Mouse (Mus musculus): ENCODE data around the gene Raet1e. TPM values are rescaled to one million over a fixed set of nuclear protein-coding genes. Genes with fewer than 3 reads are reported as not detected.
"Not testable (repeated sequence)": the region's sequence is repeated elsewhere in the genome, so short reads cannot be mapped to it uniquely, and the experiment has no call there.

The Raet1e gene
- polyA plus RNA-seq, 1 experiment from 2014 or later: 5.3 TPM

DNA sequence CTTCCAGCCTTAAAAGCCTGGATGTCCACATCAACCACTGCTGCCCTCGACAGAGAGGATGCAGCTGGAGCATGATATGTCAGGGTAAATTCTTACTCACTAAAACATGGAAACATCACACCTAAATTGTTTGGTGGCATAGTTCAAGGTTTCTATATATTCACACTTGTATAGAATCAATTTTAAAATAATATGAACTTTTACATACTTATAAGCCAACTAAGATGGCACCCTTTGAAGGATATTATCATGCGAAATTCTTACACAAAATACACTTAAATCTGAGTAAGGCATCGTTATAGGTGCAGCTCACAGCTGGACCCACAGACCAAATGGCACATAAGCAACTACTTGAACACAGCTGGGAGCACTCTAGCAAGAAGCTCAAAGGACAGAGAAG lies 201.9 kb downstream of the Raet1e start, which contains the start of gene Raet1d:
Gene Raet1d (plus strand): TSS at position 301 of the 400 bp plus-strand sequence.
- DNase-seq (ENCODE audit: low spot score); H3K27me3 ChIP-seq (ENCODE audit: control insufficient read depth, insufficient read depth, low read length); H3K9ac ChIP-seq (ENCODE audit: low read length); H3K36me3 ChIP-seq (ENCODE audit: control insufficient read depth, insufficient read depth, low read length); H3K4me1 ChIP-seq (replicated peaks; ENCODE audit: control insufficient read depth, insufficient read depth); ATAC-seq (ENCODE audit: low FRiP score, low TSS enrichment); H3K9me3 ChIP-seq (ENCODE audit: control insufficient read depth, low read length); H3K4me3 ChIP-seq (ENCODE audit: low read depth, low read length); H3K27ac ChIP-seq (replicated peaks): not testable (repeated sequence)
- 0 out of 2 replicates have a peak within 1 kb of the TSS, but pooled peaks have one; percentile 36 for H3K4me2 ChIP-seq (replicated peaks; ENCODE audit: low read depth)
- WGBS: 65% methylated on average over 3 of the region's 3 CpGs

DNA sequence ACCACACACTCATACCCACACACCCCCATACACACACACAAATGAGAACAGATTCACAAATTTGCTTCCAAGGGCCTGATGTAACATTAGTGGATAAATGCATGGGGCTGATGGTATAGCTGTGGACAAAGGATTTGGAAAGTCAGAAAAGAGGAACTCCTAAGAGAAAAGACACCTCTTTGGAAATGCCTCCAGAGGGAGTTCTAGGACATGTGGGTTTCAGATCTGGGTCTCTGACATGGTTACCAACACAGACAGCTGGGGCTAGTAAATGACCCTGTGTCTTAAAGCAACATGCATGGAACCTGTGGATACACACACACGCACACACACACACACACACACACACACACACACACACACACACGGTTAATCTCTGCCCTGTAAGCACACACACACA lies 202.6 kb downstream of the Raet1e start:
- not testable (repeated sequence) for H3K27me3 ChIP-seq (ENCODE audit: control insufficient read depth, insufficient read depth, low read length); H3K27ac ChIP-seq (replicated peaks); H3K9me3 ChIP-seq (ENCODE audit: control insufficient read depth, low read length); ATAC-seq (ENCODE audit: low FRiP score, low TSS enrichment); H3K4me2 ChIP-seq (replicated peaks; ENCODE audit: low read depth); DNase-seq (ENCODE audit: low spot score); H3K4me1 ChIP-seq (replicated peaks; ENCODE audit: control insufficient read depth, insufficient read depth); H3K9ac ChIP-seq (ENCODE audit: low read length); H3K36me3 ChIP-seq (ENCODE audit: control insufficient read depth, insufficient read depth, low read length); H3K4me3 ChIP-seq (ENCODE audit: low read depth, low read length)
- 42% methylated on average over 2 of the region's 2 CpGs for WGBS

DNA sequence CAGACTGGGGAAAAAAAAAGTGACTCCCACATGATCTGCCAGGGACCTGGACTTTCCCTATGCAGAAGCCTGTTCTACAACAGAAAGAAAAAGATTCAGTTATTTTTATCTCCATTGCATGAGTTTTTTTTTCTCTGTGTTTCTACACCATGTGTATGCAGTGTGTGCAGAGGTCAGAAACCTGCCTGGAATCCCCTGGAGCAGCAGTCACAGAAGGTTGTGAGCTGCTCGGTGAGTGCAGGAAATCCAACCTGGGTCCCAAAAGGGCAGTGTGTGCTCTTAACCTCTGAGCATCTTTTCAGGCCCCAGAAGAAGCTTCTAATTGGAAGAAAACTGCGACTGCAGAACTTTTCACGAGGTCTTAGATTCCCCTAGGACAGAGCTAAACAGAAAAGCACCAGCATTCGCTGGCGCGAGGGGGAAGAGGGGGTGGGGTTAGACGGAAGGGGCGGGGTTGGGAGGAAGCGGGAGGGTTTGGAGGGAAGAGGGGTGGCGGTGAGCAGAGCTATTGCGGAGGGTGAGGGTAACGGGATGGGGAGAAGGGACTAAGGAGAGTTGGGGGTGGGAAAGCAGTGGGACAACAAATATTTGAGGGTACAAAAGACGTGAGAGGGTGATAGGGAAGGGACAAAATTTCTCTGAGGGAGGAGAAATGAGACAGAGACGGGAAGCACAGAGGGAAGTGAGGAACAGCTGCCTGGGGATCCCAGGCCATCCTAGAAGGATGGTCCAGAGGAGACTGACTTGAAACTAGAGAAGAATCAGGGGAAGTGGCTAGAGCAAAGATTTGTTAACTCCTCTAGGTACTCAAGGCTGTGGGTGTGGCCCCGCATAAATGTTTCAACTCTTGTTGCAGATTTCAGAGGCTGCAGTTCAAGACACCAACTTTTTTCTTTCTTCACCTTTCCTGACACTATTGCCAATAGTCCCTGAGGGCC lies 203.3 kb downstream of the Raet1e start:
- ATAC-seq (ENCODE audit: low FRiP score, low TSS enrichment): peak; percentile 51; the same call in 1 of the 2 replicates
- peak overlapping the region; percentile 36 for H3K4me2 ChIP-seq (replicated peaks; ENCODE audit: low read depth)
- 3% methylated on average over 8 of the region's 15 CpGs for WGBS
- not testable (repeated sequence) for H3K36me3 ChIP-seq (ENCODE audit: control insufficient read depth, insufficient read depth, low read length); H3K27ac ChIP-seq (replicated peaks); H3K4me3 ChIP-seq (ENCODE audit: low read depth, low read length); H3K27me3 ChIP-seq (ENCODE audit: control insufficient read depth, insufficient read depth, low read length); H3K4me1 ChIP-seq (replicated peaks; ENCODE audit: control insufficient read depth, insufficient read depth); H3K9ac ChIP-seq (ENCODE audit: low read length); H3K9me3 ChIP-seq (ENCODE audit: control insufficient read depth, low read length)
- DNase-seq (ENCODE audit: low spot score): peak; percentile 24

DNA sequence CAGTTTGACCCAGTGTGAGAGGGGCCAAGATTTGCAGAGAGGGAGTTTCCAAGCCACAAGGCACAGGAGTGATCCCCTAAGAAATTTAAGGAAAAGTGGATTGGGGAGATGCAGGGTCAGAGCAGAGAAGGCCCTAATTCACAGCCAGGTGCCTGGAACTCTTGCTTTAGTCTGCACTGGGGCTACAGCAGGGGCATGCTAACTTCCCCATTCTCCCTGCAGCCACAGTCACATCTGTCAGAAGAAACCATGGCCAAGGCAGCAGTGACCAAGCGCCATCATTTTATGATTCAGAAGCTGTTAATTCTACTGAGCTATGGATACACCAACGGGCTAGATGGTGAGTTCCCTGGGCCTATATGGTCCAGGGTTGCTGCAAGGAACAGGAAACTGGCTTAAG lies 204.1 kb downstream of the Raet1e start:
- not testable (repeated sequence) for H3K27me3 ChIP-seq (ENCODE audit: control insufficient read depth, insufficient read depth, low read length); H3K27ac ChIP-seq (replicated peaks); H3K9ac ChIP-seq (ENCODE audit: low read length); H3K36me3 ChIP-seq (ENCODE audit: control insufficient read depth, insufficient read depth, low read length); ATAC-seq (ENCODE audit: low FRiP score, low TSS enrichment); H3K4me1 ChIP-seq (replicated peaks; ENCODE audit: control insufficient read depth, insufficient read depth); H3K9me3 ChIP-seq (ENCODE audit: control insufficient read depth, low read length); H3K4me2 ChIP-seq (replicated peaks; ENCODE audit: low read depth); H3K4me3 ChIP-seq (ENCODE audit: low read depth, low read length); DNase-seq (ENCODE audit: low spot score)
- WGBS: 64% methylated on average over 1 of the region's 2 CpGs

DNA sequence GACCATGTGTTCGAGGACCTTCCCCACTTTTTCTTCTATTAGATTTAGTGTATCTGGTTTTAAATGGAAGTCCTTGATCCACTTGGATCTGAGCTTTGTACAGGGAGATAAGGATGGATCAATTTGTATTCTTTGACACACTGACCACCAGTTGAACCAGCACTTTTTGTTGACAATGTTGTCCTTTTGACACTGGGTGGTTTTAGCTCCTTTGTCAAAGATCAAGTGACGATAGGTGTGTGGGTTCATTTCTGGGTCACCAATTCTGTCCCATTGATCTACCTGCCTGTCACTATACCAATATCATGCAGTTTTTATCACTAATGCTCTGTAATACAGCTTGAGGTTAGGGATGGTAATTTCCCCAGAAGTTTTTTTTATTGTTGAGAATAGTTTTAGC lies 206.5 kb downstream of the Raet1e start:
- not testable (repeated sequence) for ATAC-seq (ENCODE audit: low FRiP score, low TSS enrichment); H3K9me3 ChIP-seq (ENCODE audit: control insufficient read depth, low read length); DNase-seq (ENCODE audit: low spot score); H3K9ac ChIP-seq (ENCODE audit: low read length); H3K4me2 ChIP-seq (replicated peaks; ENCODE audit: low read depth); H3K4me1 ChIP-seq (replicated peaks; ENCODE audit: control insufficient read depth, insufficient read depth); H3K36me3 ChIP-seq (ENCODE audit: control insufficient read depth, insufficient read depth, low read length); H3K4me3 ChIP-seq (ENCODE audit: low read depth, low read length); H3K27me3 ChIP-seq (ENCODE audit: control insufficient read depth, insufficient read depth, low read length); H3K27ac ChIP-seq (replicated peaks)
- 45% methylated on average over 2 of the region's 2 CpGs for WGBS

DNA sequence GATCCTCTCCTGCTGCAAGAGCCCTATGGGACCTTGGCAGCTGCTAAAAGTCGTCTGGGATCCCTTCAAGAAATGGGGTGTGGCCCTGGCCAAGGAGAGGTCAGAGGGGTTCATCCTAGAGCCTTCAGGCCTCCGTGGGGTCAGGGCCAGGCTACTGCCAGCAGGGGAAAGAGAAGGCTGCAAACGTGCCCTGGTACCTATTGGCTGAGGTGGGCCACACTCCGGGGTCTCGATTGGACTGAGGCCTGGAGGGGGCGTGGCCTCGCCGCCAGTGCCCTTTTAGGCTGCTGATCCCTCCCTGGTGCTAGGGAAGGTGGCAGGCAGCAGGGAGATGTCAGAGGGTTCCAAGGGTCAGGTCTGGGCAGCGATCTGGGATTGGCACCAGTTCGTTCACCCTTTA lies 222.9 kb downstream of the Raet1e start:
- not testable (repeated sequence) for H3K9ac ChIP-seq (ENCODE audit: low read length); H3K4me1 ChIP-seq (replicated peaks; ENCODE audit: control insufficient read depth, insufficient read depth); H3K27ac ChIP-seq (replicated peaks); ATAC-seq (ENCODE audit: low FRiP score, low TSS enrichment); H3K4me3 ChIP-seq (ENCODE audit: low read depth, low read length); H3K36me3 ChIP-seq (ENCODE audit: control insufficient read depth, insufficient read depth, low read length); DNase-seq (ENCODE audit: low spot score); H3K4me2 ChIP-seq (replicated peaks; ENCODE audit: low read depth); H3K9me3 ChIP-seq (ENCODE audit: control insufficient read depth, low read length); H3K27me3 ChIP-seq (ENCODE audit: control insufficient read depth, insufficient read depth, low read length)
- 3% methylated on average over 3 of the region's 10 CpGs for WGBS

DNA sequence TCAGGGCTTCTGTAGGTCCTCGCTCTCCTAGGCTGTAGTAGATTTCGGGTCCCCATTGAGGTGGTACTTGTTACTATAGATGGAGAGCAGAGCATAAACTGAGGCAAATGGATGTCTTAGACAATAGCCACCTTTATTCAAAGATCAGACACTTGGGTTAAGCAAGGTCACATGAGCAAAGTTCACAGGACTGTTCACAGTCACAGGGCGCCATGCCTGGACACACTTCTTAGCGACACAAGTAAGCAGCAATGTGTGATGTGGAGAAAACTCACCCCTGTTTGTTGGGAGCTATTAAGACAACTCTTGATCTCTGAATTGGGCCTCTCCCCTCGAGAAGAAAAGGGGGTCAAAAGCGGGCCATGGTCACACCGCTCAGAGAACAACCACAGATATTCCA lies 231.8 kb downstream of the Raet1e start:
- not testable (repeated sequence) for H3K9ac ChIP-seq (ENCODE audit: low read length); H3K4me1 ChIP-seq (replicated peaks; ENCODE audit: control insufficient read depth, insufficient read depth); H3K4me2 ChIP-seq (replicated peaks; ENCODE audit: low read depth); DNase-seq (ENCODE audit: low spot score); ATAC-seq (ENCODE audit: low FRiP score, low TSS enrichment); H3K4me3 ChIP-seq (ENCODE audit: low read depth, low read length); H3K27ac ChIP-seq (replicated peaks); H3K9me3 ChIP-seq (ENCODE audit: control insufficient read depth, low read length); H3K36me3 ChIP-seq (ENCODE audit: control insufficient read depth, insufficient read depth, low read length); H3K27me3 ChIP-seq (ENCODE audit: control insufficient read depth, insufficient read depth, low read length)
- WGBS: 89% methylated on average over 7 of the region's 7 CpGs

DNA sequence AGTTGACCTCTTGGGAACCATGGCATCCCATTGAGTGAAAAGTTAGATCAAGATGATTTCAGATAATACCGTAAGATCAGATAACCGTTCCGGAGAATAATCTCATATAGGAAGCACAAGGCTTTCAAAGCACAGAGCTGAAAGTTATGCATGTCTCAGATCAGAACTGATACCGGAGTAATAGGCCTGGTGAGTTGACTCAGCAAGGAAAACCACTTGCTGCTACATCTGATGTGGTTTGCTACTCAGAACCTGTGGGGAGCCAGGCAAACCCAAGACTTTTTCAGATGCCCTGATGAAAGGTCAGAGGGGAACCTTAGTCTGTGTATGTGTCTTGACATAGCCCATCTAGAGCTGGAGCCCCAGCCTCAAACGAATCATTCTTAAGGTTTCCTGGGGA lies 233.2 kb downstream of the Raet1e start:
- not testable (repeated sequence) for H3K27me3 ChIP-seq (ENCODE audit: control insufficient read depth, insufficient read depth, low read length); H3K4me2 ChIP-seq (replicated peaks; ENCODE audit: low read depth); H3K9me3 ChIP-seq (ENCODE audit: control insufficient read depth, low read length); H3K27ac ChIP-seq (replicated peaks); H3K4me1 ChIP-seq (replicated peaks; ENCODE audit: control insufficient read depth, insufficient read depth); ATAC-seq (ENCODE audit: low FRiP score, low TSS enrichment); DNase-seq (ENCODE audit: low spot score); H3K9ac ChIP-seq (ENCODE audit: low read length); H3K4me3 ChIP-seq (ENCODE audit: low read depth, low read length); H3K36me3 ChIP-seq (ENCODE audit: control insufficient read depth, insufficient read depth, low read length)
- WGBS: 78% methylated on average over 2 of the region's 5 CpGs

Measured in stomach, postnatal 0 days (tissue).